Mouse (Mus musculus) erythroid progenitor cell, adult 5-6 weeks (primary cell): Measurements from ENCODE around the gene Upk1a. TPM values are rescaled to one million over a fixed set of nuclear protein-coding genes. Genes with fewer than 3 reads are reported as not detected.

Source experiments
- ATAC-seq: replicated peaks from 2 replicates; pipeline ENCODE4 v1.8.0; 2016; ENCODE audit warnings: moderate number of reproducible peaks, mild to moderate bottlenecking, moderate TSS enrichment, inconsistent platforms; ENCODE audit not compliant: poor library complexity, low FRiP score, severe bottlenecking
- total RNA-seq, 2 experiments: library from RNA; stranded (forward) in 1 of 2; stranded (reverse) in 1 of 2; fragments of 150-400 nt in 1 of 2; fragments of 186-747, 209-891 nt in 1 of 2; gene quantifications; 2 replicates each; pipeline versions ENCODE4 v1.2.3 to v1.2.4; 2015 to 2017; ENCODE audit warnings: low replicate concordance in 2 of 2

Gene Upk1a
- total RNA-seq, 2 experiments from 2014 or later: not detected

- no peak for ATAC-seq
Measured at GRCm38 (mm10) chr7:30553810-30554584, 58.6 kb downstream of the Upk1a start.

Other genes starting within 250 kb of the Upk1a start
Only the 30 nearest of the 32 such genes appear.
- gene Tyrobp, start 199.1 kb downstream of the Upk1a start, total RNA-seq (2015; ENCODE audit: low replicate concordance): 243 and 282 TPM in 2 replicates
- 60.1 and 77.1 TPM in 2 replicates for gene Tyrobp, start 199.1 kb downstream of the Upk1a start, total RNA-seq (2017; ENCODE audit: low replicate concordance)
- gene Hcst, start 193.0 kb downstream of the Upk1a start, total RNA-seq (2015; ENCODE audit: low replicate concordance): 3.6 and 18.0 TPM in 2 replicates
- 4.1 TPM in 1 of 2 replicates, not detected in the other for gene Hcst, start 193.0 kb downstream of the Upk1a start, total RNA-seq (2017; ENCODE audit: low replicate concordance)
- 7.2 and 20.1 TPM in 2 replicates for gene Nfkbid, start 191.1 kb downstream of the Upk1a start, total RNA-seq (2015; ENCODE audit: low replicate concordance)
- gene Nfkbid, start 191.1 kb downstream of the Upk1a start, total RNA-seq (2017; ENCODE audit: low replicate concordance): 2.6 and 4.1 TPM in 2 replicates
- gene Aplp1, start 167.3 kb downstream of the Upk1a start, total RNA-seq (2015; ENCODE audit: low replicate concordance): not detected in 2 replicates
- not detected in 2 replicates for gene Aplp1, start 167.3 kb downstream of the Upk1a start, total RNA-seq (2017; ENCODE audit: low replicate concordance)
- gene Kirrel2, start 155.2 kb downstream of the Upk1a start, total RNA-seq (2015; ENCODE audit: low replicate concordance): not detected in 2 replicates
- gene Kirrel2, start 155.2 kb downstream of the Upk1a start, total RNA-seq (2017; ENCODE audit: low replicate concordance): not detected in 2 replicates
- gene Nphs1, start 154.5 kb downstream of the Upk1a start, total RNA-seq (2015; ENCODE audit: low replicate concordance): not detected in 2 replicates
- 1.2 TPM in 1 of 2 replicates, not detected in the other for gene Nphs1, start 154.5 kb downstream of the Upk1a start, total RNA-seq (2017; ENCODE audit: low replicate concordance)
- gene Prodh2, start 119.2 kb downstream of the Upk1a start, total RNA-seq (2015; ENCODE audit: low replicate concordance): not detected in 2 replicates
- gene Prodh2, start 119.2 kb downstream of the Upk1a start, total RNA-seq (2017; ENCODE audit: low replicate concordance): not detected in 2 replicates
- gene Arhgap33, start 77.8 kb downstream of the Upk1a start, total RNA-seq (2015; ENCODE audit: low replicate concordance): 73.5 and 85.9 TPM in 2 replicates
- 43.0 and 77.7 TPM in 2 replicates for gene Arhgap33, start 77.8 kb downstream of the Upk1a start, total RNA-seq (2017; ENCODE audit: low replicate concordance)
- 62.7 and 79.2 TPM in 2 replicates for gene Hspb6, start 60.7 kb downstream of the Upk1a start, total RNA-seq (2015; ENCODE audit: low replicate concordance)
- gene Hspb6, start 60.7 kb downstream of the Upk1a start, total RNA-seq (2017; ENCODE audit: low replicate concordance): 19.0 and 21.8 TPM in 2 replicates
- 16.8 and 24.5 TPM in 2 replicates for gene Proser3, start 60.5 kb downstream of the Upk1a start, total RNA-seq (2015; ENCODE audit: low replicate concordance)
- gene Proser3, start 60.5 kb downstream of the Upk1a start, total RNA-seq (2017; ENCODE audit: low replicate concordance): 10.9 and 18.1 TPM in 2 replicates
- gene Lin37, start 53.0 kb downstream of the Upk1a start, total RNA-seq (2015; ENCODE audit: low replicate concordance): 31.4 and 56.2 TPM in 2 replicates
- gene Lin37, start 53.0 kb downstream of the Upk1a start, total RNA-seq (2017; ENCODE audit: low replicate concordance): 12.5 and 22.3 TPM in 2 replicates
- gene U2af1l4, start 49.5 kb downstream of the Upk1a start, total RNA-seq (2015; ENCODE audit: low replicate concordance): 8.4 and 43.6 TPM in 2 replicates
- 40.8 and 59.9 TPM in 2 replicates for gene U2af1l4, start 49.5 kb downstream of the Upk1a start, total RNA-seq (2017; ENCODE audit: low replicate concordance)
- 3.2 and 4.2 TPM in 2 replicates for gene Gm49396, start 49.5 kb downstream of the Upk1a start, total RNA-seq (2015; ENCODE audit: low replicate concordance)
- 6.8 and 7.2 TPM in 2 replicates for gene Gm49396, start 49.5 kb downstream of the Upk1a start, total RNA-seq (2017; ENCODE audit: low replicate concordance)
- gene Psenen, start 49.2 kb downstream of the Upk1a start, total RNA-seq (2015; ENCODE audit: low replicate concordance): 67.4 and 73.8 TPM in 2 replicates
- 32.9 and 98.7 TPM in 2 replicates for gene Psenen, start 49.2 kb downstream of the Upk1a start, total RNA-seq (2017; ENCODE audit: low replicate concordance)
- 5.4 and 24.7 TPM in 2 replicates for gene Igflr1, start 47.4 kb downstream of the Upk1a start, total RNA-seq (2015; ENCODE audit: low replicate concordance)
- gene Igflr1, start 47.4 kb downstream of the Upk1a start, total RNA-seq (2017; ENCODE audit: low replicate concordance): 3.3 TPM in 1 of 2 replicates, not detected in the other
- 155 and 163 TPM in 2 replicates for gene Kmt2b, start 24.1 kb downstream of the Upk1a start, total RNA-seq (2015; ENCODE audit: low replicate concordance)
- gene Kmt2b, start 24.1 kb downstream of the Upk1a start, total RNA-seq (2017; ENCODE audit: low replicate concordance): 47.9 and 48.0 TPM in 2 replicates
- gene Zbtb32, start 13.9 kb downstream of the Upk1a start, total RNA-seq (2015; ENCODE audit: low replicate concordance): not detected in 2 replicates
- 0.39 TPM in 1 of 2 replicates, not detected in the other for gene Zbtb32, start 13.9 kb downstream of the Upk1a start, total RNA-seq (2017; ENCODE audit: low replicate concordance)
- 152 and 165 TPM in 2 replicates for gene Cox6b1, start 13.3 kb upstream of the Upk1a start, total RNA-seq (2015; ENCODE audit: low replicate concordance)
- 128 and 263 TPM in 2 replicates for gene Cox6b1, start 13.3 kb upstream of the Upk1a start, total RNA-seq (2017; ENCODE audit: low replicate concordance)
- not detected in 2 replicates for gene Etv2, start 23.0 kb upstream of the Upk1a start, total RNA-seq (2015; ENCODE audit: low replicate concordance)
- not detected in 2 replicates for gene Etv2, start 23.0 kb upstream of the Upk1a start, total RNA-seq (2017; ENCODE audit: low replicate concordance)
- gene Rbm42, start 37.5 kb upstream of the Upk1a start, total RNA-seq (2015; ENCODE audit: low replicate concordance): 35.0 and 44.9 TPM in 2 replicates
- 11.4 and 26.3 TPM in 2 replicates for gene Rbm42, start 37.5 kb upstream of the Upk1a start, total RNA-seq (2017; ENCODE audit: low replicate concordance)
- gene Haus5, start 52.1 kb upstream of the Upk1a start, total RNA-seq (2015; ENCODE audit: low replicate concordance): 49.9 and 51.5 TPM in 2 replicates
- 45.6 and 50.1 TPM in 2 replicates for gene Haus5, start 52.1 kb upstream of the Upk1a start, total RNA-seq (2017; ENCODE audit: low replicate concordance)
- gene Pmis2, start 58.8 kb upstream of the Upk1a start, total RNA-seq (2015; ENCODE audit: low replicate concordance): not detected in 2 replicates
- gene Pmis2, start 58.8 kb upstream of the Upk1a start, total RNA-seq (2017; ENCODE audit: low replicate concordance): not detected in 2 replicates
- gene 2200002J24Rik, start 86.1 kb upstream of the Upk1a start, total RNA-seq (2015; ENCODE audit: low replicate concordance): not detected in 2 replicates
- gene 2200002J24Rik, start 86.1 kb upstream of the Upk1a start, total RNA-seq (2017; ENCODE audit: low replicate concordance): not detected in 2 replicates
- 4.0 TPM in 1 of 2 replicates, not detected in the other for gene Atp4a, start 99.4 kb upstream of the Upk1a start, total RNA-seq (2015; ENCODE audit: low replicate concordance)
- gene Atp4a, start 99.4 kb upstream of the Upk1a start, total RNA-seq (2017; ENCODE audit: low replicate concordance): not detected in 2 replicates
- 5.4 and 21.0 TPM in 2 replicates for gene Tmem147, start 116.7 kb upstream of the Upk1a start, total RNA-seq (2015; ENCODE audit: low replicate concordance)
- 5.1 and 11.2 TPM in 2 replicates for gene Tmem147, start 116.7 kb upstream of the Upk1a start, total RNA-seq (2017; ENCODE audit: low replicate concordance)
- not detected in 2 replicates for gene Gapdhs, start 130.8 kb upstream of the Upk1a start, total RNA-seq (2015; ENCODE audit: low replicate concordance)
- gene Gapdhs, start 130.8 kb upstream of the Upk1a start, total RNA-seq (2017; ENCODE audit: low replicate concordance): not detected in 2 replicates
- gene Sbsn, start 138.6 kb upstream of the Upk1a start, total RNA-seq (2015; ENCODE audit: low replicate concordance): not detected in 2 replicates
- gene Sbsn, start 138.6 kb upstream of the Upk1a start, total RNA-seq (2017; ENCODE audit: low replicate concordance): not detected in 2 replicates
- gene Dmkn, start 150.9 kb upstream of the Upk1a start, total RNA-seq (2015; ENCODE audit: low replicate concordance): 1.7 and 9.4 TPM in 2 replicates
- gene Dmkn, start 150.9 kb upstream of the Upk1a start, total RNA-seq (2017; ENCODE audit: low replicate concordance): 9.7 TPM in 1 of 2 replicates, not detected in the other
- gene Krtdap, start 175.0 kb upstream of the Upk1a start, total RNA-seq (2015; ENCODE audit: low replicate concordance): not detected in 2 replicates
- not detected in 2 replicates for gene Krtdap, start 175.0 kb upstream of the Upk1a start, total RNA-seq (2017; ENCODE audit: low replicate concordance)
- 2.2 and 7.1 TPM in 2 replicates for gene Ffar2, start 210.9 kb upstream of the Upk1a start, total RNA-seq (2015; ENCODE audit: low replicate concordance)
- gene Ffar2, start 210.9 kb upstream of the Upk1a start, total RNA-seq (2017; ENCODE audit: low replicate concordance): 3.1 and 6.0 TPM in 2 replicates